Mouse (Mus musculus): ENCODE measurements at regions not wholly inside any gene's neighbourhood (a gene's known extent, or its start where the extent isn't known, plus 50 kb on each side); places are given as distances from the start of the nearest gene placed in this dataset.

DNA sequence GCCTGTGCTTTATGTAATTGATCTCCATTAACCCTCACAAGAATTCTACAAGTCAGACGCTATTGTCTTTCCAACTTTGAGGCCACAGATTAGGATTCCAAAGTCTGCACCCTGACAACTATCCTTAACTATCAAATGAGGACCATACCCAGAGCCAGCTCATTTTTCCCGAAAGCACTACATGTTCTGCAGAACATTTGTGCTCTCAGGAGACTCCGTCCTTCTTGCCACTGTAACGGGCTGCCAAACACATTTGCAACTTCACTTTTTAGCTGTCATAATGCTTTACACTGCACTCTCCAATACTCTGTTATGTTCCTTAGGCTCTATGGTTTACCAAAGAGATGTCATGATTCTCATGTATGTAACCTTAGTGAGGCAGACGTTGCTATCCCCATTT lies 350.7 kb downstream of the Mtx2 start:
- Histone ChIP-seq H3K9ac (ENCODE audit: insufficient read depth, low read depth) (no peak overlapping the region), H3K36me3 (replicated peaks in 1 of 2; ENCODE audit: control insufficient read depth in 1 of 2, insufficient read depth in 1 of 2, low read length in 1 of 2) (no peaks in the 10 kb centered on the region), H3K27ac (ENCODE audit: insufficient read depth, low read depth) (no peak overlapping the region), H3K79me2 (replicated peaks; ENCODE audit: control insufficient read depth, extremely low read depth, insufficient read depth, poor library complexity, severe bottlenecking) (no peaks in the 10 kb centered on the region), H3K9me3 (replicated peaks; ENCODE audit: low read length) (no peaks in the 10 kb centered on the region), H3K4me2 (ENCODE audit: insufficient read depth, low read depth, poor library complexity, severe bottlenecking) (no peak overlapping the region), H3K27me3 (replicated peaks) (no peaks in the 10 kb centered on the region), H3K4me1 (ENCODE audit: control insufficient read depth in 1 of 2, insufficient read depth in 2 of 2) (no peaks in the 10 kb centered on the region), H3K4me3 (replicated peaks in 1 of 3; ENCODE audit: low read depth in 2 of 3, low read length in 2 of 3, poor library complexity in 1 of 3) (no peak overlapping the region)
- DNase-seq (ENCODE audit: extremely low read depth) = no peak
- dilution Hi-C loops (cut with MboI; ENCODE audit: extremely low pct_ligation_motif_present, extremely low pct_unique_long_range_greater_than_20kb, low sequenced_read_pairs) = no loop called here
- TF ChIP-seq ETS1 (conservative IDR thresholded peaks at IDR 0.05; ENCODE audit: low read depth, low read length) (no peak), CHD1 (IDR thresholded peaks at IDR 0.05; ENCODE audit: low read depth, low read length) (no peak), GABPA (IDR thresholded peaks at IDR 0.05; ENCODE audit: insufficient replicate concordance, low read depth, low read length) (no peak), MXI1 (IDR thresholded peaks at IDR 0.05; ENCODE audit: low read depth, low read length) (no peak), MAFK (IDR thresholded peaks at IDR 0.05; ENCODE audit: insufficient replicate concordance, low read length) (no peak)
- in situ Hi-C loops (cut with MboI; ENCODE audit: low pct_ligation_motif_present, low pct_unique_long_range_greater_than_20kb, low sequenced_read_pairs) = no loop called here

GRCm38 (mm10) chr2:75183293-75183692 lies 357.7 kb downstream of the Mtx2 start:
- Histone ChIP-seq H3K36me3 (replicated peaks in 1 of 2; ENCODE audit: control insufficient read depth in 1 of 2, insufficient read depth in 1 of 2, low read length in 1 of 2) (no peaks in the 10 kb centered on the region), H3K27ac (ENCODE audit: insufficient read depth, low read depth) (no peak overlapping the region), H3K27me3 (replicated peaks) (no peaks in the 10 kb centered on the region), H3K4me2 (ENCODE audit: insufficient read depth, low read depth, poor library complexity, severe bottlenecking) (no peak overlapping the region), H3K79me2 (replicated peaks; ENCODE audit: control insufficient read depth, extremely low read depth, insufficient read depth, poor library complexity, severe bottlenecking) (no peaks in the 10 kb centered on the region), H3K4me3 (replicated peaks in 1 of 3; ENCODE audit: low read depth in 2 of 3, low read length in 2 of 3, poor library complexity in 1 of 3) (no peak overlapping the region), H3K9ac (ENCODE audit: insufficient read depth, low read depth) (no peak overlapping the region), H3K4me1 (ENCODE audit: control insufficient read depth in 1 of 2, insufficient read depth in 2 of 2) (no peaks in the 10 kb centered on the region), H3K9me3 (replicated peaks; ENCODE audit: low read length) (no peaks in the 10 kb centered on the region)
- TF ChIP-seq TCF12 (IDR thresholded peaks at IDR 0.05; ENCODE audit: low read depth, low read length) (no peak), RCOR1 (conservative IDR thresholded peaks at IDR 0.05; ENCODE audit: low read depth, low read length) (no peak), SMC3 (IDR thresholded peaks at IDR 0.05; ENCODE audit: low read depth, low read length) (no peak), ETS1 (conservative IDR thresholded peaks at IDR 0.05; ENCODE audit: low read depth, low read length) (no peak), HCFC1 (IDR thresholded peaks at IDR 0.05; ENCODE audit: low read depth, low read length) (no peak), NRF1 (IDR thresholded peaks at IDR 0.05; ENCODE audit: low read depth, low read length) (no peak), NELFE (IDR thresholded peaks at IDR 0.05; ENCODE audit: low read depth, low read length) (no peak), CHD2 (IDR thresholded peaks at IDR 0.05; ENCODE audit: low read length) (no peak), SIN3A (IDR thresholded peaks at IDR 0.05; ENCODE audit: low read length) (no peak), MAZ (IDR thresholded peaks at IDR 0.05; ENCODE audit: low read depth, low read length) (no peak), CHD1 (IDR thresholded peaks at IDR 0.05; ENCODE audit: low read depth, low read length) (no peak), PAX5 (IDR thresholded peaks at IDR 0.05; ENCODE audit: low read length) (no peak), JUN (IDR thresholded peaks at IDR 0.05; ENCODE audit: insufficient read depth, low read depth, low read length) (no peak), MEF2A (IDR thresholded peaks at IDR 0.05; ENCODE audit: borderline replicate concordance, low read depth, low read length) (no peak), JUND (conservative IDR thresholded peaks at IDR 0.05; ENCODE audit: low read depth, low read length) (no peak), ZKSCAN1 (IDR thresholded peaks at IDR 0.05; ENCODE audit: borderline replicate concordance, low read depth, low read length) (no peak), UBTF (IDR thresholded peaks at IDR 0.05; ENCODE audit: low read depth, low read length) (no peak)
- dilution Hi-C loops (cut with MboI; ENCODE audit: extremely low pct_ligation_motif_present, extremely low pct_unique_long_range_greater_than_20kb, low sequenced_read_pairs) = no loop called here
- in situ Hi-C loops (cut with MboI; ENCODE audit: low pct_ligation_motif_present, low pct_unique_long_range_greater_than_20kb, low sequenced_read_pairs) = no loop called here
- DNase-seq (ENCODE audit: extremely low read depth) = no peak
